Mouse (Mus musculus) limb, embryonic 10.5 days (tissue): Measurements from ENCODE around the gene Klhl1. TPM values are rescaled to one million over a fixed set of nuclear protein-coding genes. Genes with fewer than 3 reads are reported as not detected.

ENCODE experiments used
- DNase-seq: peaks from one replicate; pipeline ENCODE4 v3.0.0-alpha.2; 2017; ENCODE audit warnings: low spot score
- H3K27ac ChIP-seq: fragments of 300-500 bp; sonication (generic); 2 replicates; pipeline ENCODE4 v1.5.1; 2016; ENCODE audit warnings: mild to moderate bottlenecking
- H3K27me3 ChIP-seq: fragments of 300-500 bp; sonication (generic); 2 replicates; pipeline ENCODE4 v1.6.1; 2016; ENCODE audit warnings: low read depth, mild to moderate bottlenecking; ENCODE audit not compliant: poor library complexity, severe bottlenecking
- H3K36me3 ChIP-seq: fragments of 300-500 bp; sonication (generic); 2 replicates; pipeline ENCODE4 v1.6.1; 2016; ENCODE audit warnings: mild to moderate bottlenecking, moderate library complexity
- H3K4me1 ChIP-seq: fragments of 300-500 bp; sonication (generic); 2 replicates; pipeline ENCODE4 v1.6.1; 2016
- H3K4me3 ChIP-seq: fragments of 300-500 bp; sonication (generic); 2 replicates; pipeline ENCODE4 v1.5.1; 2016; ENCODE audit warnings: mild to moderate bottlenecking, moderate library complexity
- H3K9me3 ChIP-seq: fragments of 300-500 bp; sonication (generic); replicated peaks from 2 replicates; pipeline ENCODE4 v1.6.1; 2016; ENCODE audit warnings: mild to moderate bottlenecking
- WGBS: fragments of 180-500 bp; shearing (Covaris S2); methylation state at CpG from one replicate; pipeline ENCODE4 v1.1.7; 2016; 5-methylcytosine and 5-hydroxymethylcytosine counted together
- polyA plus RNA-seq: library from polyadenylated mRNA; unstranded; fragments of >200 nt; fragmentation: Nextera tagmentation; extraction: Ambion mirVana; gene quantifications from 2 replicates; pipeline ENCODE4 v1.2.1, GENCODE M21; 2016

Klhl1 gene
- 0.03 TPM in 1 of 2 replicates, not detected in the other for polyA plus RNA-seq

DNA sequence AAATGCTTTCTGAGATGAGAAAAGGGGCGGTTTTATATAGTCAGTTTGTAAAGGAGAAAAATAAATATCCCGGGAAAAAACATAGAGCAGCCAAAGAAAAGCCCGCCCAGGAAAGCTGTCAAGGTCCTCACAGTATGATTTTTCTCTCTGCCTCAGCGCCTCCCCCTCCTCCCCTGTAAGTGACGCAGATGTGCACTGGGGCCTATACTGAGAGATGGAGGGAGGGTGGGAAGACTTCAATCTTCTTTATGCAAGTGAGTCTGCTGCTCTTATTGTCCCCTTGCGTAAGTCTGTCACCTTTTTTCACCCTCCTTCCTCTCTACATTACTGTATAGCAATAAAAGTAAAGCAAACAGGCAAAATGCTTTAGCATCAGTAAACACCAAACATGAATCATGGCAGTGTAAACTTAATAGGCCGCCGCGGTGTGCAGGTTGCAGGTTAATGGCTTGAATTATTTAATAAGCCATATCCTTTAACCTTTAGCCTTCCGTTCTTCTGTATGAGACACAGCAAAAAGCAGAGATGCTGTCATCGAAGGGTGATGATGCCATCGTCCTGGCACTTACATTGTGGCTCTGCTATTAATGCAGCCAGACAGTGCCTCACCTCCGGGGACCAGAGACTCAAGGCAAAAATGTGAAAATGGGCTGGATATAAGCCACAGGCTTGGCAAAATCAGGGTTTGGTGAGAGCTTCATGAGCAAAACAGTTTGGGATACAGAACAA, at the start of gene Klhl1:
Klhl1 (minus strand) TSS at position 149 of the 729 bp plus-strand sequence.
- H3K27ac ChIP-seq, result peak within 1 kb of the TSS; percentile 42; the same call in 1 of the 2 replicates
- no peaks in the 10 kb centered on the region for H3K9me3 ChIP-seq
- WGBS, result 49% methylated on average over 13 of the region's 13 CpGs
- peaks cover 12% of the 10 kb centered on the region for H3K4me1 ChIP-seq
- no peaks in the 10 kb centered on the region for H3K36me3 ChIP-seq
- peak within 1 kb of the TSS; percentile 58 for H3K4me3 ChIP-seq
- peaks cover 32% of the 10 kb centered on the region for H3K27me3 ChIP-seq
- no peak for DNase-seq

DNA sequence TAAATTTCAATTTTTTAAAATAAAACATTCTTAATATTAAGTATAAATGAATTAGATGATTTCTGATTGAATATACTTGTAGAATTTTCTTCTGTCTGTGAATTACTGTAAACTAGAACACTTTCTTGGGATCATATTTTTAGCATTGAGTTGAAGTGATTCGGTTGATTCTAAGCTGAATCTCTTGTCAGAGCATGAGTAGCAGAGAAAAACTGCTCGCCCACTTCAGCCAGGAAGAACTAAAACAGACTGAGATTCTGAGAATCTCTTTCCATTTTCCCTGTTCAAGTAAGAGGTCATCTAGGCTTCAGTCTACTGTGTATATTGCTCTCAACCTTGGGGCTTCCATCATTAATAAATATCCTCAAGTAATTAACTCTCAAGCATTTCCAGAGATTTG, 34.8 kb upstream of the Klhl1 start:
- no peaks in the 10 kb centered on the region for H3K4me1 ChIP-seq
- H3K4me3 ChIP-seq, result no peak overlapping the region
- H3K27ac ChIP-seq, result no peak overlapping the region
- no peaks in the 10 kb centered on the region for H3K36me3 ChIP-seq
- no peaks in the 10 kb centered on the region for H3K9me3 ChIP-seq
- DNase-seq, result no peak
- no peaks in the 10 kb centered on the region for H3K27me3 ChIP-seq
- 92% methylated on average over 2 of the region's 2 CpGs for WGBS

DNA sequence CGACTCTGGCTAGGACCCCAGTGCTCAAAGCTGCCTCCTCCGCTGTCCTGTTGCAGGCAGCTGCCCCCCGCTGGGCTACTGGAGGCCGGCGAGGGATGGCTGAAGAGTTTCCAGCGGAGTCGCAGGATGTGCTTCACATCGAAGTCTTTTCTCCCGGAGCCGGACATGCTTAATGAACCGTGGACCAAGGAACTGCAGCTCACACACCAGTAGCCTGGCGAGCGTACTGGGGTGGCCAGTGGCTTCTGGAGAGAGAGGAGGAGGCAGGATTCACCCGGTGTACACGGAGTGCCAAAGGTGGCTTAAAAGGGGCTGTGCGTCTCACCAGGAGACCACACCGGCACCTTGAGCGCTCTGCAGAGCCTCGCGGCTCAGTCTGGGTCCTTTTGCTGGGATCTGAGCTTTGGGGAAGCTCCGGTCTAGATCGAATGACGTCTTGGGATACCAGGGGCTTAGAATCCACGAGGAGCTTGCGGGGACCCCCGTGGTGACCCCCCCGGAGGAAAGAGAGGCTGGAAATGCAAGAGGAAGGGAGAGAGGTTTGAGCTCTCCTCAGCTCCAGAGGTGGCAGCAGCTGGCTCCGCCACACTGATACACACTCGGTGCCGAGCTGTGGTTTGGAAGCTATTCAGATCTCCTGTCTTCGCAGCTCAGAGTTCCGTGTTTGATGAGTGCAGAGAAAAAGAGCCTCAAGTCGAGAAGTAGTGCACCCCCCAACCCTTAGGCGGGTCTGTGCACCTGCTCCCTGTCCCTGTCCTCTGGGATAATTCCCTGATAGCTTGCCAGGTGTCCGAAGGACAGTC, 550 bp downstream of the Klhl1 start:
- WGBS, result 2% methylated on average over 35 of the region's 35 CpGs
- H3K27ac ChIP-seq, result peak overlapping the region; percentile 42; the same call in 1 of the 2 replicates
- DNase-seq, result peak; percentile 54

DNA sequence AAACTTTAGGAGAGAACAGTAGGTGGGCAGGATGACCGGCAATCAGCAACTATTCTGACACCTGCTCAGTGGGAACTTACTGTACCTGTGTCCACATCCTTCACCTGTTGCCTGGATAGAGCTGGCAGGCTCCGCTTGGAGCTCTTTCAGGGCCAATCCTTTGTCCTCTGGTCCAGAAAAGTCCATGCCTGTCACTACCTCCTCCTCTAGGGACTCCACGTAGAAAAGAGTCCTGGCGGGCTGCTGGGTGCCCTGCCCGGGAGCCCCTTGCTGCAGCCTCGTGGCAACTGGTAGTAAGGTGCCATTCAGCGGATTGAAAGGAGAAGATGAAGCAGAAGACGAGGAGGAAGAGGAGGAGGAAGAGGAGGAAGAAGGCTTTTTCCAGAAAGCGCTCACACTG, 1.2 kb downstream of the Klhl1 start:
- H3K4me3 ChIP-seq, result peak overlapping the region; percentile 58
- H3K9me3 ChIP-seq, result no peaks in the 10 kb centered on the region
- no peaks in the 10 kb centered on the region for H3K36me3 ChIP-seq
- peaks cover 12% of the 10 kb centered on the region for H3K4me1 ChIP-seq
- WGBS, result 12% methylated on average over 9 of the region's 9 CpGs
- H3K27ac ChIP-seq, result 0 out of 2 replicates have a peak overlapping the region, but pooled peaks have one; percentile 42
- no peak for DNase-seq
- peaks cover 32% of the 10 kb centered on the region for H3K27me3 ChIP-seq

More for the DNA sequence above, 550 bp downstream of the Klhl1 start:
- H3K36me3 ChIP-seq, result no peaks in the 10 kb centered on the region
- no peaks in the 10 kb centered on the region for H3K9me3 ChIP-seq
- H3K4me1 ChIP-seq, result peaks cover 12% of the 10 kb centered on the region
- peaks cover 32% of the 10 kb centered on the region for H3K27me3 ChIP-seq
- H3K4me3 ChIP-seq, result peak overlapping the region; percentile 58

DNA sequence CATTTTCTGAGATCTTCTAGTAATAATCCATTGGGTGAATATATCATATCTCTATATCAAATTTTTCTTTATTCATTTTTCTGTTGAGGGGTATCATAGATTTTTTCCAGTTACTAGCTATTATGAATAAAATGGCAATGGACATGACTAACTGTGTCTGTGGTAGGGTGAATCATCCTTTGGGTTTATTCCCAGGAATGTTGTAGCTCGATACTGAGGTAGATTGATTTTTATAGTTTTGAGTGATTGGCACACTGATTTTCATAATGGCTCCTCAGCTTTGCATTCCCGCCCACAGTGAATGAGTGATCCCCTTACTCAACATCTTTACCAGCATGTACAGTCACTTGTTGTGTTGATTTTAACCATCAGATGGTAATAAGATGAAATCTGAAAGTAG, 19.0 kb downstream of the Klhl1 start:
- DNase-seq, result no peak
- 92% methylated on average over 2 of the region's 2 CpGs for WGBS
- H3K27ac ChIP-seq, result no peak overlapping the region

DNA sequence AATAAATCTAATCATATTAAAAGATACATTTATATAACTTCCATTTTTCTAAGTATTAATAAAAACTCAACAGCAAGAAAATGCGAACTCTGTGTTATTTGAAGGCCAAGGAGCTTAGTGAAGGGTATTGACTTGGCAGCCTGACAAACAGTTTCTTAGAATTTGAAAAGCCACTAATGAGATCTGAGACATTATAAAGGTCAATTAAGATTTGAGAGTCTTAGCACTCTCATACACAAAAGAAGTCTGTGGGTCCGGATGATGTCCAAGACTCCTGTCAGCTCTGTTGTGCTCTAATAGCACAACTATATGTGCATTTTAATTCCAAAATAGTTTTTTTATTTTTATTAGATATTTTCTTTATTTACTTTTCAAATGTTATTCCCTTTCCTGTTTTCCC, 47.1 kb downstream of the Klhl1 start:
- 96% methylated on average over 2 of the region's 2 CpGs for WGBS
- Histone ChIP-seq H3K36me3 (no peaks in the 10 kb centered on the region), H3K27ac (no peak overlapping the region), H3K27me3 (no peaks in the 10 kb centered on the region), H3K4me1 (no peaks in the 10 kb centered on the region), H3K9me3 (no peaks in the 10 kb centered on the region), H3K4me3 (no peak overlapping the region)
- DNase-seq, result no peak

More for the DNA sequence above, 19.0 kb downstream of the Klhl1 start:
- no peaks in the 10 kb centered on the region for H3K36me3 ChIP-seq
- H3K9me3 ChIP-seq, result no peaks in the 10 kb centered on the region
- H3K4me1 ChIP-seq, result no peaks in the 10 kb centered on the region
- H3K4me3 ChIP-seq, result no peak overlapping the region
- no peaks in the 10 kb centered on the region for H3K27me3 ChIP-seq

DNA sequence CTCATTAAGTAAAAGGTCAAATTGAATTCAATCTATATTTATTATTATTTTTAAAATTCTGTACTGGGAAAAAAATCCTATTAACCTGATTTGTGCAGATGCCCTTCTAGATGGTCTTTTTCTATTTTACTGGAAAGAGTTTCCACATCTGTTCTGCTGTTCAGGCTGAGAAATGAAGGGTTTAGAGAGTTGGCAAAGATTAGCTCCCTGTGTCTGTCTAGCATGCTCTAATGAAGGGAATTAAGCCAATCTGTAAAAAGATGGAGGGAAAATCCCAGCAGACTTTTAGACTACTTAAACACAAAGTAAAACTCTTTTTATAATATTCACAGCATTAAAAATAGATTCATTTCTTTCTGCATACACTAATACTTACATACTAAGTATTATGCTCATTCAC, 47.6 kb downstream of the Klhl1 start:
- Histone ChIP-seq H3K4me3 (no peak overlapping the region), H3K36me3 (no peaks in the 10 kb centered on the region), H3K27ac (no peak overlapping the region), H3K9me3 (no peaks in the 10 kb centered on the region), H3K4me1 (no peaks in the 10 kb centered on the region), H3K27me3 (no peaks in the 10 kb centered on the region)
- DNase-seq, result no peak

DNA sequence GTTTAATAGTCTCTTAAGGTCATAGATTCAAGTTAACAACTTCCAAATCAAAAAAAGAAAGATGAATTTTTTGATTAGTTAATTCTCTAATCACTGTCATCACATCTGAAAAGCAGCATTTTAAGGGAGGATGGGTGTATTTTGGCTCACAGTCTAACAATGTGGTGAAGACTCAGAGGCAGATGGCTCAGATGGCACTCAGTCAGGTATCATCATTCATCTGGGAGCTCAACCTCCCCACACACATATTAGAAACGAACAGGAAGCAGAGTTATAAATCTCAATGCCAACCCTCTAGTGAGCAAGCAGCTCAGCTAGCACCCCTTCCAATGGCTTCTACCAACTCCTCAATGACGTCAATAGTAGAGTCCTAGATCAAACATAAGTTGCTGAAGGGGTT, 57.1 kb downstream of the Klhl1 start:
- no peak for DNase-seq
- H3K27ac ChIP-seq, result no peak overlapping the region
- H3K4me1 ChIP-seq, result no peaks in the 10 kb centered on the region
- no peaks in the 10 kb centered on the region for H3K36me3 ChIP-seq
- H3K4me3 ChIP-seq, result no peak overlapping the region
- no peaks in the 10 kb centered on the region for H3K27me3 ChIP-seq
- H3K9me3 ChIP-seq, result no peaks in the 10 kb centered on the region
- WGBS, result 73% methylated on average over 2 of the region's 2 CpGs

DNA sequence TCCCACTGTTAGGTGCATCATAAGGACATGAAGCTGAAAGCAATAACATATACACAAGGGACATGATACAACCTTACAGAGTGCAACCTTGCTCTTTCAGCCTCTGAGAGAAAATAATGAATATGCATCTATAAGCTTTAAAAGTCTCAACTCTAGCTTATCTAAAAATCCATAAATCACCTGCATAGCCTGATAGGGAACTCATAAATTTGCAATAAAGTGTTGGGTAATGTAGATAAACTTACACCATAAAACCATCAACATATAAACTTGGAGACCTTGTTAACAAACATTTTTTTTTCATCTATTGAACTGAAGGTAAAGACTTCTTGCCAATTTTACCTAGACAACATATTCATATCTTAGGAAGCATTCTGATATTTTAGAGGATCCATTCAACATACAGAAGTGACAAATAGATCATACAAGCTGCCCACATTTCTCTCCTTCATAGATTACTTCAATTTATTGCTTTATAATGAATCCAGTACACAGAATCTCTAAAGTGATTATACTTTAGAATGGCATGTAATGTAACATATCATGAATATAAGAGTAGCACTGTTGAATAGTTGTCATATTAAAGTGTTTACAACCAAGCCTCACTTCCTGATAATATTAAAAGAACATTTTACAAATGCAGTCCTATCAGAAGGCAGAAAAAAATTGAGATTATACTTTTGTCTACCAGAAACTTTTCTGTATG, 126.7 kb downstream of the Klhl1 start:
- Histone ChIP-seq H3K4me3 (no peak overlapping the region), H3K9me3 (no peaks in the 10 kb centered on the region), H3K4me1 (no peaks in the 10 kb centered on the region), H3K27ac (no peak overlapping the region), H3K27me3 (no peaks in the 10 kb centered on the region), H3K36me3 (no peaks in the 10 kb centered on the region)
- no peak for DNase-seq

DNA sequence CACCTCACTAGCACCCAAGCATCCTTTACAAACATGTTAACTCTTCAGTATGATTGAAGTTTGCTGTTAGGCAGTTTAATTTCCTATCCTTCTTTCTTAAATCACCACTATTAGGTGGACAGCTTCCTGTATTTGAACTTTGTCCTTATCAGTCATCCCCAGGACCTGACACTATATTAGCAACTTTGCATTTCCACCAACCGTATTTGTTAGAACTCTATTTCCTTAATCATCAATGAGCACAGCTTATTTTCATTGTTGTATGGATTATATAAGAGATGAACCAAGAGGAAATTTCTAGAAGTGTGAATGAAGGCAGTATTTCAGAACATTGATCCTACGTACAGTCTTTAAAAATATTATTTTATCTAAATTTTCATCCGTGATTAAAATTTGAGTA, 156.2 kb downstream of the Klhl1 start:
- H3K36me3 ChIP-seq, result no peaks in the 10 kb centered on the region
- H3K27ac ChIP-seq, result no peak overlapping the region
- H3K27me3 ChIP-seq, result no peaks in the 10 kb centered on the region
- WGBS, result 88% methylated on average over 3 of the region's 3 CpGs
- no peak overlapping the region for H3K4me3 ChIP-seq
- no peaks in the 10 kb centered on the region for H3K4me1 ChIP-seq
- no peak for DNase-seq
- no peaks in the 10 kb centered on the region for H3K9me3 ChIP-seq

DNA sequence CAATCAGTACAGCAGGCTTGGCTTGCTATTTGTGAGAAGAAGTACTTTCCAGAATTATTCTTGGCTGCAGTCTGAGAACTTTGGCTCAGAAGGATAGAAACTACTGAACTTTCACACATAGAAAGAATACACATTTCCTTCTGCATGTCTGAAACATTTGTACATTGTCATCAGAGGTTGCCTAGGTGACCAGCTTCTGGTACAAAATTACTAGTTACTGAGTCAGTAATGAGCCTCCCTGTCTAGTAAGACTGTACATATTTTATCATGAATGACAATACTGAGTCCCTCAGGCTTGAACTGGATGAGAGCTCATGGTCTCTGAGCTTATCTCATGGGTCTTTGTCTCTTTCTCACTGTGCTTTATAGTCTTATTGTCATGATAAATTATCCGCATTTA, 170.7 kb downstream of the Klhl1 start:
- no peaks in the 10 kb centered on the region for H3K27me3 ChIP-seq
- no peak overlapping the region for H3K4me3 ChIP-seq
- no peaks in the 10 kb centered on the region for H3K36me3 ChIP-seq
- no peaks in the 10 kb centered on the region for H3K9me3 ChIP-seq
- WGBS, result 89% methylated on average over 1 of the region's 1 CpGs
- H3K27ac ChIP-seq, result no peak overlapping the region
- H3K4me1 ChIP-seq, result no peaks in the 10 kb centered on the region
- DNase-seq, result no peak

DNA sequence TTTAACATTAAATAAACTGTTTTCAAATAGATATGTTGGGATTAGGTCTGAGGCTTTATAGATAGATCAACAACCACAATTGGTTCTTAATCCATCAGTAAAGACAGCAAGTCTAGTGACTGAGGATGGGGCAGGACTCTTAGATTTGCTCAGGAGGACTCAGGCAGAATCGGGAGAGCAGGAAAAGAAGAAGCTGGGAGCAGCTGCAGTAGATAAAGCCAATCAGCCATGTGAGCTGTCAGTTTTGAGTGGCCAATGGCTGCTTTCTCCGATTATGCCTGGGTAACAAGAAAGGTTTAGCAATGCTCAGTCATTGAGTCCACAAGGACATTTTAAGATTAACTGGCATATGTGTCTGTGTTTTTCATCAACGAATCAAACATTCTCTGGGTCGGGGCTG, 187.8 kb downstream of the Klhl1 start:
- DNase-seq, result no peak
- H3K27me3 ChIP-seq, result no peaks in the 10 kb centered on the region
- no peak overlapping the region for H3K27ac ChIP-seq
- WGBS, result 86% methylated on average over 4 of the region's 4 CpGs
- H3K4me1 ChIP-seq, result no peaks in the 10 kb centered on the region
- no peak overlapping the region for H3K4me3 ChIP-seq
- H3K36me3 ChIP-seq, result no peaks in the 10 kb centered on the region
- no peaks in the 10 kb centered on the region for H3K9me3 ChIP-seq
